Mouse (Mus musculus) left cerebral cortex, adult 8-10 months (tissue): Measurements from ENCODE around the gene Bmpr1a. TPM values are rescaled to one million over a fixed set of nuclear protein-coding genes. Genes with fewer than 3 reads are reported as not detected.

Source experiments
- total RNA-seq, 4 experiments: library from RNA; stranded (reverse); gene quantifications; 2 replicates each; pipeline ENCODE4 v1.2.4; 2022

The Bmpr1a gene
- total RNA-seq, 4 experiments from 2014 or later = 35.7 to 41.7 (median 40.4) TPM

Other genes with a start within 250 kb of the Bmpr1a start
- gene Shld2, start 192.8 kb downstream of the Bmpr1a start, total RNA-seq = 10 to 100 TPM; 10.9 to 16.4 (median 12.1) TPM
- 100 to 1,000 TPM; 281 to 334 (median 318) TPM for gene Glud1, start 192.6 kb downstream of the Bmpr1a start, total RNA-seq
- 1 to 10 TPM in 1 of 4 experiments, not detected in 3; 1.3 TPM for gene Fam25c, start 147.9 kb downstream of the Bmpr1a start, total RNA-seq
- 1 to 10 TPM; 5.4 to 7.2 (median 6.0) TPM for gene Sncg, start 128.6 kb downstream of the Bmpr1a start, total RNA-seq
- 1 to 10 TPM; 4.9 to 7.3 (median 5.8) TPM for gene Mmrn2, start 127.9 kb downstream of the Bmpr1a start, total RNA-seq
- gene 9230112D13Rik, start 19.5 kb upstream of the Bmpr1a start, total RNA-seq = not detected
- gene Ldb3, start 85.3 kb upstream of the Bmpr1a start, total RNA-seq = 1 to 10 TPM; 4.8 to 5.4 (median 5.2) TPM
- gene Opn4, start 96.8 kb upstream of the Bmpr1a start, total RNA-seq = not detected
- 10 to 100 TPM; 45.1 to 50.1 (median 48.2) TPM for gene Wapl, start 170.6 kb upstream of the Bmpr1a start, total RNA-seq